Mouse (Mus musculus) erythroblast, embryonic 14.5 days (primary cell): ENCODE results near the gene Hs3st4. TPM values are rescaled to one million over a fixed set of nuclear protein-coding genes. Genes with fewer than 3 reads are reported as not detected.

ENCODE experiments used
- H3K27me3 ChIP-seq: 2 replicates; pipeline ENCODE4 v1.6.1; 2012; ENCODE audit warnings: inconsistent platforms; ENCODE audit not compliant: control insufficient read depth
- H3K36me3 ChIP-seq: 2 replicates; pipeline ENCODE4 v1.6.1; 2012; ENCODE audit warnings: mild to moderate bottlenecking, inconsistent platforms; ENCODE audit not compliant: control insufficient read depth
- H3K4me1 ChIP-seq: 2 replicates; pipeline ENCODE4 v1.6.1; 2012; ENCODE audit warnings: inconsistent platforms; ENCODE audit not compliant: control insufficient read depth
- H3K4me3 ChIP-seq: replicated peaks from 2 replicates; pipeline ENCODE3; 2012; ENCODE audit warnings: moderate library complexity, mild to moderate bottlenecking, inconsistent platforms
- H3K9me3 ChIP-seq: 2 replicates; pipeline ENCODE4 v1.6.1; 2012; ENCODE audit warnings: low read length, inconsistent platforms, mixed read lengths; ENCODE audit not compliant: control insufficient read depth
- GATA1 ChIP-seq: IDR thresholded peaks from 2 replicates; pipeline ENCODE4 v1.6.1; 2012; ENCODE audit warnings: low read length, inconsistent platforms, mixed read lengths
- TAL1 ChIP-seq: IDR thresholded peaks from 3 replicates; pipeline ENCODE4 v1.6.1; 2012; ENCODE audit warnings: low read length, inconsistent platforms, mixed read lengths
- polyA plus RNA-seq: library from polyadenylated mRNA; stranded (reverse); fragments of >175 nt; gene quantifications from 2 replicates; pipeline ENCODE4 v1.2.3, GENCODE M21; 2012

The Hs3st4 gene
- polyA plus RNA-seq, 1 experiment: not detected

DNA sequence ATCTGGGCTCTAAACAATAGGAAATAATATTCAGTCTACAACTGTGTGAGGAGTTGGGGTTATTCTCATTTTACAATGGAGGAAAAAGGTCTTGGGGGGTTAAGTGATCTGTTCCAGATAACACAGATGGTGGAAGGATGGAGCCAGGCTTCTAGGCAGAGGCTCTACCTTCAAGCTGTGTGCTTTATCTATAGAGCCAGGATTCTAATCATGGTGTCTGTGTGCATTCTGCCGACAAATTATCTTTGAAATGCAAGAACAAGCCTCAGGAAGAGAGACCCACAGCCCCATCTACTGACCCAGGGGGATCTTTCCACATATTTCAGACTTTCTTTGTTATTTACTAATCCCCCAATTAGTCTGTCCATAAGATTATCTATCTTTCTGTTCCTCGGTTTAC is 187.3 kb downstream of the Hs3st4 start:
- H3K36me3 ChIP-seq: no peaks in the 10 kb centered on the region
- H3K9me3 ChIP-seq: peaks cover 2% of the 10 kb centered on the region; the same call in 1 of the 2 replicates
- no peak overlapping the region for H3K4me3 ChIP-seq
- H3K4me1 ChIP-seq: no peaks in the 10 kb centered on the region
- no peak for TF ChIP-seq TAL1
- no peak for TF ChIP-seq GATA1
- H3K27me3 ChIP-seq: no peaks in the 10 kb centered on the region

DNA sequence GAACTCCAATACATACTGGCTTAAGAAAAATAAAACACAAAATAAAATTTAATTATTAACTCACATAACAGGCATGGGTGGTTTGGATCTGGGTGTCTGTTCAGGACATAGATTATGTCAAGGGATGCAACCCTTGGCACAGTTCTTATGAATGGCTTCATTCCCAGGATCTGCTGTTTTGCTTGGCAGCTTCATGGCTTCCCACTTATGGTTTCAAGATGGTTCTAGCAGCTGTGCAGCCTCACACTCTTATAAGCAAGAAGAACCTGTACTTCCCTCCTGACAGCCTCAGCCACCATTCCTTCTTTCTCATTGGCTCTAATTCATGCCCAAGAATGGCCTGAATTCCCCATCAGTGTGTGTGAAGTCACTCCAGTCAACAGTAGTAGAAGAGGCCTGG is 189.3 kb downstream of the Hs3st4 start:
- Histone ChIP-seq H3K27me3 (no peaks in the 10 kb centered on the region), H3K4me1 (no peaks in the 10 kb centered on the region), H3K4me3 (no peak overlapping the region), H3K9me3 (peaks cover 9% of the 10 kb centered on the region; the same call in 1 of the 2 replicates), H3K36me3 (no peaks in the 10 kb centered on the region)
- TF ChIP-seq TAL1 (no peak), GATA1 (no peak)

DNA sequence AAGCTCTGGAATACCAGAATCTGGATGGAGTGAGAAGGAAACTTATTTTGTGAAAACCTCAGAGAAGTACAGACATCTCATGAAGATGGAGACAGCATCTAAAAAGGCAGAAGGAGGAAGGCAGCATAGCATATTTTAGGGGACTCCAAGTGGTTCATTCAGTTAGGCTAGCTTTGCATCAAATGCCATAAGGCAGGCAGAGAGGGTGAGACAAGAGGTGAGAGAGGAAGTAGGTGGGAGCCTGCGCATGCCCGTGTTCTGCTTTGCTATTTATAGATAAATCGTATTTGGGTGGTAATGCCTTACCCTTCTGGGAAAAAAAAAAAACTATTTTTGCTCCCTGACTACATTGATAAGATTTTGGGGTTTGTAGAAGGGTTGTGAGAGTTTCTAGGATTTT is 198.3 kb downstream of the Hs3st4 start:
- TF ChIP-seq TAL1: no peak
- TF ChIP-seq GATA1: no peak
- Histone ChIP-seq H3K4me1 (no peaks in the 10 kb centered on the region), H3K9me3 (peaks cover 15% of the 10 kb centered on the region), H3K4me3 (no peak overlapping the region), H3K27me3 (no peaks in the 10 kb centered on the region), H3K36me3 (no peaks in the 10 kb centered on the region)

DNA sequence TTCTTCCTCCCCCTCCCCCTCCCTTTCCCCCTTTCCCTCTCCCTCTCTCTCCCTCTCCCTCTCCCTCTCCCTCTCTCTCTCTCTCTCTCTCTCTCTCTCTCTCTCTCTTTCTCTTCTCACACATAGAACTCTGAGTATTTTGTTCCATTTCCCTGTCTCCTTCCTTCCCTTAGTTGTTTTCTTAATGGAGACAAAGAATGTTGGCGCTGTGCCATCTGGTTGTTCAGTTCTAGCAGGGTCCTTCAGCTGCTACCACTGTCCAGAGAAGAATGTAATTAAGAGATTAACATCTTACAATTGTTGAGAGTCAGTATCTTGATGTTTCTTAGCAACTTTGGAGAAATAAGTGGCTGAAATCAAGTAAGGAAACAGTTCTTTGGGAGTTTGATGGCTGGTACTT is 202.0 kb downstream of the Hs3st4 start:
- H3K36me3 ChIP-seq: no peaks in the 10 kb centered on the region
- TF ChIP-seq TAL1 (no peak), GATA1 (no peak)

DNA sequence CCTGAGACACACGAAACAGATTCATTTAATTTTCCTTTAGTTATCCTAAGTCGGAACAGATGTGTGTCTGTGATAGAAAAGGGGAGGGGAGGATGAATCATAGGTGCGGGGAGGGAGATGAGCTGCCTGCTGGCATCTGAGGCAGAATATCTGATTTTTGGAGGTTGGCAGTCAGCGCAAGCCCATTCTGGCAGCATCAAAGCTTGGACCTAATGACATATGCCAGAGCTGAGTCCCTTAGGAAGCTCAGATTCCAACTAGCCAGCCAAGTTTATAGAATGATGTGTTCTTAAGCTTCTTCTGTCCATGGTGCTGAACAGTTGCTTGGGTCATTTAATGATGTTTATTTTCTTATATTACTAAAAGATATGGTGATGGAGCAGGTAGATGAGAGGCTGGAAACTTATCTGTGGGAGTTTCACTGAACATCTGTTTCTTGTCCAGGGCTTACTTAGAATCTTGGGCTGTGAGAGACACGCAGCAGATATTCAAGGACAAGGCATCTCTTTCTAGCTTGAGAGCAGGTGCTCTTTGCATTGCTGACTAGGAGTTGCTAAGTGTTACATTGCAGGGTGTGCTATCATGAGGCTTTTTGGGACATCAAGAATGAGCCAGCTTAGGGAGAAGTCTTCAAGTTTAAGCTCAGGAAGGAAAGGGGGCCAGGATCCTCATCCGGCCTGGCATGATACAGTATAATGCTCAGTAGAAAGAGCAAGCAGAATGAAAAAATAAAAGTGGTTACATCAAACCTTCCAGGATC is 216.3 kb downstream of the Hs3st4 start:
- Histone ChIP-seq H3K4me1 (no peaks in the 10 kb centered on the region), H3K27me3 (no peaks in the 10 kb centered on the region), H3K4me3 (no peak overlapping the region), H3K36me3 (no peaks in the 10 kb centered on the region), H3K9me3 (peaks cover 12% of the 10 kb centered on the region)
- TF ChIP-seq GATA1 (no peak), TAL1 (no peak)

More for the DNA sequence above, 202.0 kb downstream of the Hs3st4 start:
- Histone ChIP-seq H3K9me3 (peaks cover 20% of the 10 kb centered on the region), H3K4me3 (no peak overlapping the region), H3K27me3 (no peaks in the 10 kb centered on the region), H3K4me1 (no peaks in the 10 kb centered on the region)

DNA sequence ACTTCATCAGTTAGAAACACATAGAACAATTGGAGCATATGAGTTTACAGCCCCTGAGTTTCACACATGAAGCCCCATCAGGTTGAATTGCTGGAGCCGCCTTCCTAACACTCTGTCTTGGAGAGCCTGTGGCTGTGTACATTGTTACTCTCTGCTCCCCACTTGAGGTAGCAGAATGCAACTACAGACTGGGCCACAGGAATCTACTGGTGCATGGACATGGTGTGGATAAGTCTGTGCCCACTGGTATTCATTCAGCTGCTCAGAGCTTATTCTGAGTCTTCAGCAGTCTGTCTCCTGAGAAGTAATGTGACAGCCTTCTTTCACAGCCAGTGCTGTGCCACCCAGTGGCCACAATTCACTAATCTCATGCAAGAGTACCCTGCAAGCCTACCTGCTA is 234.3 kb downstream of the Hs3st4 start:
- TF ChIP-seq GATA1 (no peak), TAL1 (no peak)
- no peaks in the 10 kb centered on the region for H3K27me3 ChIP-seq
- H3K4me3 ChIP-seq: no peak overlapping the region
- peaks cover 23% of the 10 kb centered on the region for H3K9me3 ChIP-seq
- H3K36me3 ChIP-seq: no peaks in the 10 kb centered on the region
- no peaks in the 10 kb centered on the region for H3K4me1 ChIP-seq

DNA sequence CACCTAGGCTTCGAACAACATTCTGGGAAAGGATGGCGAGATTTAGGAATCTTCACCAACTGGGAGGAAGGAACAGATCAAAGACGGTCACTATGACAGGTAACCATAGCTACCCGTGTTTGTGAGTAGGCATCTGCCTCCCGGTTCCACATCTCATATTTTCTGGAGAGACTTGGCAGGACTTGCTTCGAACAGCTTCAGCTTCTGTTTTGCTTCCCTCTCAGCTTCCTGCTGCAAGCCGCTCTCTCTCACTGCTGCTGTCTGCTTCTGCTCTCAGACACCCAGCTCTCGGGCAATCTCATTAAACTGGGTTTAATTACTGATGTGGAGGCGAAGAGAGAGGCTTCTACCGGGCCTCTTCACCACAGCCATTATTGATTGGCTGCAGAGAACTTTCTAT is 237.9 kb downstream of the Hs3st4 start:
- no peak overlapping the region for H3K4me3 ChIP-seq
- H3K9me3 ChIP-seq: peaks cover 30% of the 10 kb centered on the region
- no peaks in the 10 kb centered on the region for H3K36me3 ChIP-seq
- H3K4me1 ChIP-seq: no peaks in the 10 kb centered on the region
- H3K27me3 ChIP-seq: no peaks in the 10 kb centered on the region
- TF ChIP-seq GATA1: no peak
- no peak for TF ChIP-seq TAL1

DNA sequence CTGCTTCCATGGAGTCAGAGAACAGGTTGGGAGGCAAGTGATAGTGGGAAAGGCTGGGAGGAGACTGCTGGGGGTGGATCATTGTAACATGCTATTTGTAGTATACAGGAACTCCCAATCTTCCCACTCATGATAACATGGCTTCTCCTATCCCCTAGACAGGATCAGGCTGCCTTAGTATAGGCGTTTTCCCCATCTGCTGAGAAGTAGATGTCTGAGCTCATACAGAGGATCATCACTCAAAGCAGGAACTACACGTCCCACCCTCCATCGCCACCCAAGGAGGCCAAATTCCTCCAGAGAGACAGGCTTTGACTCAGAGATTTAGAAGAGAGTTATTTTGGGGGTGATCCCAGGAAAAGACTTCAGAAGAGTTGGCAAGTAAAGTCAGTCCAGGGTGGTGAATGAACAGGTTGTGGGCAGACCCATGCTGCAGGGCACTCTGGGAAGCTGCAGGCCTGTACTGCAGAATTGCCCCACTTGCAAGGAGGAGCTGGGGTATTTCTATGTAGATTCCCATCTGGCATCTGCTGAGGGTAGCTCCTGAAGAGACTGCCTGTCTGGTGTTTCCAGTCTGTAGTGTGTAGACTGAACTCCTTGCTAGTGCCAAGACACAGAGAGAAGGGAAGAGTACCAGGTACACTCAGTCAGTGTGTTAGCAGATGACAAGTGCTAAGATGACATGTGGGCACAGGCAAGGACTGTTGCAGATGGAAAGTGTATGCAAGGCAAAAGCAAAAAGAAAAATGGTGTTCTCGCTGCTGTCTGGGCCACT is 255.4 kb downstream of the Hs3st4 start:
- Histone ChIP-seq H3K4me3 (no peak overlapping the region), H3K4me1 (no peaks in the 10 kb centered on the region), H3K36me3 (no peaks in the 10 kb centered on the region), H3K27me3 (no peaks in the 10 kb centered on the region), H3K9me3 (peaks cover 2% of the 10 kb centered on the region; the same call in 1 of the 2 replicates)
- no peak for TF ChIP-seq GATA1
- TF ChIP-seq TAL1: no peak

DNA sequence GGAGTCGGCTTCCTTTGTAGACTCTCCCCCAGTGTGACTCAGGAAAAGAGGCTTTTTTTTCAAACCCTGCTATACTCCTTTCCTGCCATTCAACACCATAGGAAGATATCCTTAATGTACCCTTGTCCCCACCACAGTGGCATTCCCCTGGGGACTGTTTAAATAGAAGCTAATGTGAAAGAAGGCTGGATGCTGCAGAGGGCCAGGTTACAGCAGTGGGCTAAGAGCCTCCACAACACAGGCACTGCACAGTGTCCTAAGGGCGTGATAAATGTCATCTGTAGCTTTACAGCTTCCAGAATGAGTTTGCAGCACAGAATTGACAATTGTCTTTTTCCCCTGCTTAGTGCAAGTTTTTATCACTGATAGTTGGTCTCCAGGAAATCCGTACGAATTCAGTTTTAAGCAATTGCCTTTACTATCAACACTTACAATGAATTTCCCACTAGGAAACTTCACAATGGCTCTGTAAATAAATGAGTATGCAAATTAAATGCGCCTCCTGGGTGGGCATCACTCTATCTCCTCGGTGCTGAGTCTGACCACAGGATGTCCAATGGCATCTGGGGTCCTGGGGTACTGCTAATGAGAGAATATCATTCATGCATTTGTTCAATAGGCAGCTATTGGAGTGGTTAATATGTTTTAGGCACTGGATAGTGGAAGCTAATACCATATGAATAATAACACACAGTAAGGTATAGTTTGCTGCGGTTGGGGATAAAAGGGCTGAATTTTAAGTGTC is 257.4 kb downstream of the Hs3st4 start:
- H3K36me3 ChIP-seq: no peaks in the 10 kb centered on the region
- H3K9me3 ChIP-seq: peaks cover 2% of the 10 kb centered on the region; the same call in 1 of the 2 replicates
- H3K4me3 ChIP-seq: no peak overlapping the region
- no peaks in the 10 kb centered on the region for H3K27me3 ChIP-seq
- TF ChIP-seq TAL1: no peak
- H3K4me1 ChIP-seq: no peaks in the 10 kb centered on the region
